Mouse (Mus musculus) kidney, postnatal 0 days (tissue): Measurements from ENCODE around the gene Exph5. TPM values are rescaled to one million over a fixed set of nuclear protein-coding genes. Genes with fewer than 3 reads are reported as not detected.

Source experiments
- ATAC-seq: fragments of 200-750 bp; cut with Nextera tagmentation; replicated peaks from 2 replicates; pipeline ENCODE4 v1.8.0; 2017; ENCODE audit warnings: low read depth, moderate number of reproducible peaks, moderate TSS enrichment, moderate library complexity; ENCODE audit not compliant: low FRiP score
- DNase-seq: peaks from one replicate; pipeline ENCODE4 v3.0.0-alpha.2; 2016; ENCODE audit warnings: low spot score
- H3K27ac ChIP-seq: fragments of 300-500 bp; sonication (generic); 2 replicates; pipeline ENCODE4 v1.5.1; 2014; ENCODE audit warnings: mild to moderate bottlenecking
- H3K27me3 ChIP-seq: fragments of 300-500 bp; sonication (generic); 2 replicates; pipeline ENCODE4 v1.6.1; 2014; ENCODE audit warnings: low read length, mixed read lengths; ENCODE audit not compliant: insufficient read depth
- H3K36me3 ChIP-seq: fragments of 300-500 bp; sonication (generic); 2 replicates; pipeline ENCODE4 v1.6.1; 2014; ENCODE audit warnings: low read length, mixed read lengths; ENCODE audit not compliant: insufficient read depth
- H3K4me1 ChIP-seq: fragments of 300-500 bp; sonication (generic); replicated peaks from 2 replicates; pipeline ENCODE4 v1.6.1; 2014; ENCODE audit warnings: antibody characterized with exemption, low read length, mixed read lengths; ENCODE audit not compliant: insufficient read depth
- H3K4me2 ChIP-seq: fragments of 300-500 bp; sonication (generic); 2 replicates; pipeline ENCODE4 v1.6.1; 2014; ENCODE audit warnings: mild to moderate bottlenecking, low read length, moderate library complexity, mixed read lengths
- H3K4me3 ChIP-seq: fragments of 300-500 bp; sonication (generic); replicated peaks from 2 replicates; pipeline ENCODE4 v1.5.1; 2014; ENCODE audit warnings: low read depth, low read length
- H3K9ac ChIP-seq: fragments of 300-500 bp; sonication (generic); 2 replicates; pipeline ENCODE4 v1.6.1; 2014; ENCODE audit warnings: low read depth, low read length
- H3K9me3 ChIP-seq: fragments of 300-500 bp; sonication (generic); replicated peaks from 2 replicates; pipeline ENCODE4 v1.6.1; 2016; ENCODE audit warnings: low read length, inconsistent platforms, mixed read lengths
- CTCF ChIP-seq: IDR thresholded peaks from 2 replicates; pipeline ENCODE4 v1.5.1; 2016; ENCODE audit warnings: antibody characterized with exemption, low read depth, mild to moderate bottlenecking, moderate library complexity
- WGBS: fragments of 180-500 bp; shearing (Covaris S2); extraction: QIAGEN DNeasy Blood & Tissue Kit; methylation state at CpG from one replicate; pipeline ENCODE4 v1.1.7; 2014; 5-methylcytosine and 5-hydroxymethylcytosine counted together
- polyA plus RNA-seq: library from polyadenylated mRNA; unstranded; fragments of >200 nt; fragmentation: Nextera tagmentation; extraction: Ambion mirVana; gene quantifications from 2 replicates; pipeline ENCODE4 v1.2.1, GENCODE M21; 2015

Exph5 gene
- polyA plus RNA-seq = 2.4 and 2.8 TPM in 2 replicates

DNA sequence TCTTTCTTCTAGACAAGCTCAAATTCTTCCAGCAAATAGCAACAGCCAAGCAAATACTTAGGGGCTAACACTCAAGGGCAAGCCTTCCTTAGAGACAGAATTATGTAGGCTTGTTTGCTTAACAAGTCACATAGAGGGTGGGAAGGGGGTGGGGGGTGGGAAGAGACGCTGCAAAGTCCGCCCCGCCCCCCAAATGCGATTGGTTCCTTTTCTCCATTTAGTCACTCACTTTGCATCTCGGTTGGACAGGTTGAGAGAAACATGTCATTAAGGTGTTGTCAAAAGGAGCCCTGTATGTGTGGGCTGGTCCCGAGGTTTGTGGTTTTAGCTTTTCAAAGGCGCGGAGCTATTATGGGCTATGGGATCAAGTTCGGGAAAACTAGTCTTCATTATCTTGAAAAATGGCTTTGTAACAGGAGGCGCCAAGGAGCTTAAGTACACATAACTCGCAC is at the start of gene Exph5:
TSS of gene Exph5 (plus strand) at position 402 of the 452 bp plus-strand sequence.
- Histone ChIP-seq H3K4me2 (peak within 1 kb of the TSS; percentile 60), H3K4me1 (peaks cover 3% of the 10 kb centered on the region; the same call in 1 of the 2 replicates), H3K4me3 (peak within 1 kb of the TSS; percentile 34), H3K36me3 (no peaks in the 10 kb centered on the region), H3K27ac (0 out of 2 replicates have a peak within 1 kb of the TSS, but pooled peaks have one; percentile 50), H3K9ac (peak within 1 kb of the TSS; percentile 64), H3K9me3 (no peaks in the 10 kb centered on the region), H3K27me3 (no peaks in the 10 kb centered on the region)
- DNase-seq (peak; percentile 75), ATAC-seq (no peak; the same call in 1 of the 2 replicates)
- no peak for TF ChIP-seq CTCF
- 0% methylated on average over 11 of the region's 11 CpGs for WGBS

DNA sequence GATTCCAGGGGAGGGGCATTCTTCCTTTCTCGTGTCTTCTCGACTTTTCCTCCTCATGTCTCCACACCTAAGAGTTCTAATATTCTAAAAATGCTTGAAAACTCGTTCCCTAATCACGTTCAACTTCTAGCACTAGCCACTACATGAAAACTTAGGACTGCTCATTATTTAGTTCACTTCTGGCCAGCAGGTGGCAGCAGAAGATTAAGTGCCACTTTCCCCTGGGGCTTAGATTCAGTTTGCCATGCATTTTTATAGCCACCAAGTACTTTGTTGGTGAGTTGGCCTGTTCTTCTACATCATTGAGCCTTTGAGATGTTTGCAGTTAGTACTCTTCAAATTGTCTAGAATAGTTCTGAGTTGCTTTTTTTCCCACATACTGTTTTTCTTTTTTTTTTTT is 47.1 kb upstream of the Exph5 start:
- WGBS = 6% methylated on average over 4 of the region's 4 CpGs
- Histone ChIP-seq H3K9ac (no peak overlapping the region), H3K27me3 (no peaks in the 10 kb centered on the region), H3K4me1 (no peaks in the 10 kb centered on the region), H3K4me3 (no peak overlapping the region), H3K9me3 (no peaks in the 10 kb centered on the region), H3K4me2 (no peak overlapping the region), H3K36me3 (no peaks in the 10 kb centered on the region), H3K27ac (no peak overlapping the region)
- ATAC-seq (no peak), DNase-seq (peak; percentile 93)
- TF ChIP-seq CTCF = peak; percentile 99

DNA sequence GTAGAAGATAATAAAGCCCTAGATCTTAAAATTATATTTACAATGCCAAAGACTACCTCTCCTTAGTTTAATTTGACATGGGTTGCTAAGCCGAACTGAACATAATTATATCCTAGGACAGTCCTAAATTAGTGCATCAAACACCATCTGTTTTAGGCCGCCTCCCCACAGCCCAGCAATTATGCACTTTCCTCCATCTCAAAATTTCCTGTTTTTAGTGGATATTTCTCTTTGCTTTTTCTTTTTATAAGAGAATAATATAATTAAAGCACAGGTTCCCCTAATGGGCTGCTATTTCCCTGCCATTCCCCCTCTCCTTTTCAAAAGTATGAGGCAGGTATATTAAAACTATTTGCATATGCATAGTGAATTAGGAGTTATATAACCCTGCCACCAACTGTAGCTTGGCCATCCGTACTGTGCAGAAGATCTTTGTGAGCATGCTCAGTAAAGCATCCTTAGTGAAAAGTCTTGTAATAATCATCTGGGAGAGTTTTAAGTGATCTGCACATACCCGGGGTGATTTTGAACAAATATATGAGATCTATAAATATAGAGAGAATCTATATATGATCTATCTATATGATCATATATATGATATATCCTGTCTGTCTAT is 44.7 kb upstream of the Exph5 start:
- H3K4me3 ChIP-seq = no peak overlapping the region
- DNase-seq = no peak

DNA sequence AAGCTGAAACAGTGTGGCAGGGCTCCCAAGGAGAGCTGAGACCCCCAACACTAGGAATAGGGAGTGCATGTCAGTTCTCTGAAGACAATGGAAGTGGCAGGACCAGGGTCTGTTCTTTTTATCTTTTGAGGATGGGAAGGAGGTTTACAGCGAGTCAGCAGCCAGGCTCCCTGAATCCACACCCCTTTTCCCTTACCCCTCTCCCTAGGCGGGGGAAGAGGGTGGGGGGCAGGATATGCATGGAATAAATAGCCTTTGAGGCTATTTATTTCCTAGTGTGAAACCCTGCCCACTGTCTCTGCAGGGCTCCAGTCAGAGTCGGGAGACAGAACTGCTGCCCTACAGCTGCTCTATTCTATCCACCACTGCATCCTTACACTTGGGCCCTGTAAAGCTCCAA is 43.7 kb upstream of the Exph5 start:
- DNase-seq = no peak
- ATAC-seq = no peak

More for the DNA sequence above, 44.7 kb upstream of the Exph5 start:
- no peak for TF ChIP-seq CTCF
- Histone ChIP-seq H3K36me3 (no peaks in the 10 kb centered on the region), H3K27ac (no peak overlapping the region), H3K4me2 (no peak overlapping the region), H3K9me3 (no peaks in the 10 kb centered on the region), H3K4me1 (no peaks in the 10 kb centered on the region), H3K9ac (no peak overlapping the region), H3K27me3 (no peaks in the 10 kb centered on the region)
- 75% methylated on average over 4 of the region's 4 CpGs for WGBS
- no peak for ATAC-seq

DNA sequence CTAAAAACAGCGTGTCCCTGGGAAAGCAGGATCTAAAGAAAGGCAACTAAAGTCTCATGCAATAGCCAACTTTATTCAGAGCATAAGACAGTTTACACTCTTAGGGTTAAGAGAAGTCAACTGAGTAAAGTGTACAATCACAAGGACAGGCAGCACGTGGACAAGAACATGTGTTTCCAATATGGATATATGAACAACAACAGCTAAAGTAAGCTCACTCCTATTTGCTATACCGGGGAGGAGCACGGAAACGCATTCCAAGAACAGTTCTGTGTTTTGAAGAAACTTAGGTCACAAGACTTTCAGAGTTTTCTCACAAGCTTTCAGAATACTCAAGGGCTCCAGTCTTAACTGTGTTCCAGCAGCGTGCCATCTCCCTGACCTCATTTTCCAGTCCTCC is 43.3 kb upstream of the Exph5 start:
- TF ChIP-seq CTCF = no peak
- 48% methylated on average over 6 of the region's 6 CpGs for WGBS
- Histone ChIP-seq H3K27me3 (no peaks in the 10 kb centered on the region), H3K9ac (no peak overlapping the region), H3K9me3 (no peaks in the 10 kb centered on the region), H3K27ac (no peak overlapping the region; the same call in 1 of the 2 replicates), H3K4me1 (no peaks in the 10 kb centered on the region), H3K36me3 (no peaks in the 10 kb centered on the region), H3K4me3 (no peak overlapping the region), H3K4me2 (no peak overlapping the region)
- ATAC-seq = no peak
- no peak for DNase-seq

More for the DNA sequence above, 43.7 kb upstream of the Exph5 start:
- WGBS = 16% methylated on average over 3 of the region's 3 CpGs
- no peak for TF ChIP-seq CTCF
- H3K9ac ChIP-seq = 0 out of 2 replicates have a peak overlapping the region, but pooled peaks have one; percentile 9
- no peaks in the 10 kb centered on the region for H3K36me3 ChIP-seq
- no peak overlapping the region; the same call in 1 of the 2 replicates for H3K27ac ChIP-seq
- no peak overlapping the region for H3K4me3 ChIP-seq
- H3K9me3 ChIP-seq = no peaks in the 10 kb centered on the region
- no peaks in the 10 kb centered on the region for H3K4me1 ChIP-seq
- no peaks in the 10 kb centered on the region for H3K27me3 ChIP-seq
- no peak overlapping the region for H3K4me2 ChIP-seq

DNA sequence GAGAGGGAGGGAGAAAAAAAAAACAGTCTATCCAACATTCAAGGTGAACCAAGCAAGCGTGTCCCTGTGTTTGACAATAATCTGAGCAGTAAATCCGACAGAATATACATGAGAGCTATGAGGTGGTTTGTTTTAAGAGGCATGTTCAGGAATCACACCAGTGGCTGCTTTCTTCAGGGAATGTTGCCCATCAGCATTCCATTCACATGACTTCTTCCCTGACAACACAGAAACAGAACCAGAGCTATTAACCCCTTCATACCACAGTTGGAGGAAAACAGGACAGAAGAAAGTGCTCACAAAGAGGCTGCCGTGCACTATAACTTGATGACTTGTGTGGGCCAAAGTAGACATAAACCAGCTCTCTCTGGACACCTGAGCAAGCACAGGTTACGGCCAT is 37.1 kb upstream of the Exph5 start:
- no peak for TF ChIP-seq CTCF
- DNase-seq = peak; percentile 74
- Histone ChIP-seq H3K9me3 (no peaks in the 10 kb centered on the region), H3K36me3 (no peaks in the 10 kb centered on the region), H3K27ac (no peak overlapping the region), H3K4me2 (no peak overlapping the region), H3K4me3 (no peak overlapping the region), H3K27me3 (no peaks in the 10 kb centered on the region), H3K9ac (no peak overlapping the region), H3K4me1 (no peaks in the 10 kb centered on the region)
- peak; percentile 52 for ATAC-seq
- 38% methylated on average over 4 of the region's 4 CpGs for WGBS
